Mouse (Mus musculus) cerebellum, adult (tissue): Measurements from ENCODE around the gene Nebl.

Experiments used
- ATAC-seq: cut with Nextera tagmentation; 2 replicates; pipeline ENCODE4 v1.9.2; 2017; ENCODE audit warnings: mild to moderate bottlenecking, moderate library complexity, mixed read lengths; ENCODE audit not compliant: insufficient number of reproducible peaks, low FRiP score, low TSS enrichment

The Nebl gene

GRCm38 (mm10) chr2:17643869-17644268 is 87.4 kb downstream of the Nebl start:
- no peak for ATAC-seq

- ATAC-seq, result no peak
Measured at GRCm38 (mm10) chr2:17642770-17643169, 88.5 kb downstream of the Nebl start.

- no peak for ATAC-seq
Measured at GRCm38 (mm10) chr2:17640861-17641260, 90.4 kb downstream of the Nebl start.

- no peak for ATAC-seq
Measured at GRCm38 (mm10) chr2:17638631-17639030, 92.6 kb downstream of the Nebl start.

GRCm38 (mm10) chr2:17623931-17624330 is 107.3 kb downstream of the Nebl start:
- ATAC-seq, result no peak

GRCm38 (mm10) chr2:17610259-17610658 is 121.0 kb downstream of the Nebl start:
- ATAC-seq, result no peak

GRCm38 (mm10) chr2:17603573-17603972 is 127.7 kb downstream of the Nebl start:
- no peak for ATAC-seq

GRCm38 (mm10) chr2:17600652-17601051 is 130.6 kb downstream of the Nebl start:
- ATAC-seq, result no peak

GRCm38 (mm10) chr2:17599860-17600259 is 131.4 kb downstream of the Nebl start:
- ATAC-seq, result no peak

GRCm38 (mm10) chr2:17597932-17598331 is 133.3 kb downstream of the Nebl start:
- ATAC-seq, result no peak

- ATAC-seq, result no peak
Measured at GRCm38 (mm10) chr2:17589669-17590068, 141.6 kb downstream of the Nebl start.

GRCm38 (mm10) chr2:17585329-17585992 is 145.8 kb downstream of the Nebl start:
- ATAC-seq, result no peak

- ATAC-seq, result peak; percentile 91
Measured at GRCm38 (mm10) chr2:17575648-17576047, 155.6 kb downstream of the Nebl start.

GRCm38 (mm10) chr2:17571716-17572115 is 159.5 kb downstream of the Nebl start:
- no peak for ATAC-seq

GRCm38 (mm10) chr2:17558889-17559742 is 172.1 kb downstream of the Nebl start:
- ATAC-seq, result no peak

GRCm38 (mm10) chr2:17549895-17550558 is 181.2 kb downstream of the Nebl start:
- no peak for ATAC-seq

GRCm38 (mm10) chr2:17546354-17546948 is 184.8 kb downstream of the Nebl start:
- ATAC-seq, result no peak

- ATAC-seq, result no peak
Measured at GRCm38 (mm10) chr2:17539737-17540136, 191.5 kb downstream of the Nebl start.

GRCm38 (mm10) chr2:17538493-17538892 is 192.8 kb downstream of the Nebl start:
- peak; percentile 94 for ATAC-seq

- no peak for ATAC-seq
Measured at GRCm38 (mm10) chr2:17531355-17532105, 199.7 kb downstream of the Nebl start.
